ENCODE assay signal across 8 mouse cellular contexts in genomic region chr2:3712369-3713042, GRCm38 (mm10).
DNase-seq lines count a peak whose midpoint lies in the region; ATAC-seq and TF ChIP-seq lines count a peak whose summit lies in the region.

No protein-coding gene starts in this region.

- intact Hi-C loops in gastrocnemius, adult 2 months (cut with DNase I), result no loop called here

- DNase-seq in gastrocnemius, adult 2 months, result no peak
- no peak for DNase-seq in gastrocnemius, postnatal 4 days (ENCODE audit: low spot score in 2 of 2)
- DNase-seq in midbrain, embryonic 10.5 days (ENCODE audit: low spot score), result no peak
- no peak for DNase-seq in intestine, embryonic 14.5 days (ENCODE audit: low spot score)
- no peak for DNase-seq in cerebellum, postnatal 36 days
- no peak for DNase-seq in thymus, postnatal 10 days (ENCODE audit: low spot score in 2 of 2)

- H3K36me3 ChIP-seq in midbrain, embryonic 12.5 days, result no peaks in the 10 kb centered on the region
- no peaks in the 10 kb centered on the region for H3K36me3 ChIP-seq in midbrain, embryonic 10.5 days
- H3K36me3 ChIP-seq in intestine, embryonic 14.5 days (ENCODE audit: control insufficient read depth, insufficient read depth, low read length), result no peaks in the 10 kb centered on the region
- no peaks in the 10 kb centered on the region for H3K36me3 ChIP-seq in stomach, embryonic 16.5 days (ENCODE audit: control insufficient read depth, insufficient read depth, low read length)

- H3K4me1 ChIP-seq in midbrain, embryonic 12.5 days, result peaks cover 33% of the 10 kb centered on the region
- peaks cover 40% of the 10 kb centered on the region for H3K4me1 ChIP-seq in midbrain, embryonic 10.5 days
- H3K4me1 ChIP-seq in intestine, embryonic 14.5 days (replicated peaks; ENCODE audit: control insufficient read depth, insufficient read depth, low read length), result peaks cover 23% of the 10 kb centered on the region
- peaks cover 28% of the 10 kb centered on the region for H3K4me1 ChIP-seq in stomach, embryonic 16.5 days (ENCODE audit: control insufficient read depth, insufficient read depth, low read length)

- peak overlapping the region; percentile 77 for H3K4me3 ChIP-seq in gastrocnemius, adult 2 months
- no peak overlapping the region for H3K4me3 ChIP-seq in midbrain, embryonic 12.5 days
- H3K4me3 ChIP-seq in midbrain, embryonic 10.5 days, result no peak overlapping the region
- H3K4me3 ChIP-seq in intestine, embryonic 14.5 days (ENCODE audit: low read depth, low read length), result peak overlapping the region; percentile 94; the same call in 1 of the 2 replicates
- H3K4me3 ChIP-seq in stomach, embryonic 16.5 days (replicated peaks; ENCODE audit: low read length), result no peak overlapping the region

- ATAC-seq in midbrain, embryonic 12.5 days (ENCODE audit: low FRiP score, low read depth), result peak; percentile 20; the same call in 1 of the 2 replicates
- no peak for ATAC-seq in intestine, embryonic 14.5 days (replicated peaks; ENCODE audit: low FRiP score, low TSS enrichment, low read depth)
- 0 out of 2 replicates have a peak, but pooled peaks have one; percentile 15 for ATAC-seq in stomach, embryonic 16.5 days (ENCODE audit: insufficient read depth, low FRiP score)

- no peaks in the 10 kb centered on the region for H3K9me3 ChIP-seq in midbrain, embryonic 12.5 days
- no peaks in the 10 kb centered on the region for H3K9me3 ChIP-seq in midbrain, embryonic 10.5 days (replicated peaks)
- H3K9me3 ChIP-seq in intestine, embryonic 14.5 days (ENCODE audit: control insufficient read depth, low read length), result no peaks in the 10 kb centered on the region
- H3K9me3 ChIP-seq in stomach, embryonic 16.5 days (replicated peaks; ENCODE audit: control insufficient read depth, low read length), result no peaks in the 10 kb centered on the region

- H3K4me2 ChIP-seq in midbrain, embryonic 12.5 days (replicated peaks), result no peak overlapping the region
- H3K4me2 ChIP-seq in intestine, embryonic 14.5 days (ENCODE audit: low read length), result peak overlapping the region; percentile 71
- peak overlapping the region; percentile 80 for H3K4me2 ChIP-seq in stomach, embryonic 16.5 days (ENCODE audit: low read depth, low read length)

- 82% methylated on average over 3 of the region's 3 CpGs for WGBS in midbrain, embryonic 12.5 days
- WGBS in midbrain, embryonic 10.5 days, result 84% methylated on average over 3 of the region's 3 CpGs
- WGBS in intestine, embryonic 14.5 days, result 49% methylated on average over 3 of the region's 3 CpGs
- 30% methylated on average over 3 of the region's 3 CpGs for WGBS in stomach, embryonic 16.5 days

- no peaks in the 10 kb centered on the region; the same call in 1 of the 2 replicates for H3K27me3 ChIP-seq in midbrain, embryonic 12.5 days
- 0 out of 2 replicates have a peak, but pooled peaks cover 3% of the 10 kb centered on the region for H3K27me3 ChIP-seq in midbrain, embryonic 10.5 days (ENCODE audit: low read depth, poor library complexity, severe bottlenecking)
- no peaks in the 10 kb centered on the region for H3K27me3 ChIP-seq in intestine, embryonic 14.5 days (replicated peaks; ENCODE audit: control insufficient read depth, insufficient read depth, low read length)
- H3K27me3 ChIP-seq in stomach, embryonic 16.5 days (ENCODE audit: control insufficient read depth, insufficient read depth, low read length), result no peaks in the 10 kb centered on the region

- H3K27ac ChIP-seq in gastrocnemius, adult 2 months, result peak overlapping the region; percentile 83
- no peak overlapping the region for H3K27ac ChIP-seq in midbrain, embryonic 12.5 days (replicated peaks)
- no peak overlapping the region for H3K27ac ChIP-seq in midbrain, embryonic 10.5 days (replicated peaks)
- peak overlapping the region; percentile 47; the same call in 1 of the 2 replicates for H3K27ac ChIP-seq in intestine, embryonic 14.5 days (ENCODE audit: low read depth)
- H3K27ac ChIP-seq in stomach, embryonic 16.5 days (ENCODE audit: low read length), result peak overlapping the region; percentile 56; the same call in 1 of the 2 replicates

- TF ChIP-seq CTCF in gastrocnemius, adult 2 months (IDR thresholded peaks at IDR 0.05), result no peak

- H3K9ac ChIP-seq in midbrain, embryonic 12.5 days (replicated peaks), result no peak overlapping the region
- no peak overlapping the region; the same call in 1 of the 2 replicates for H3K9ac ChIP-seq in intestine, embryonic 14.5 days (ENCODE audit: low read length)
- H3K9ac ChIP-seq in stomach, embryonic 16.5 days (ENCODE audit: low read length), result no peak overlapping the region

Comparison
In these comparisons a context has a peak if more than half of its experiments do, and no peak if none do; other contexts are left out.
1. H3K27ac ChIP-seq: peak in gastrocnemius, adult 2 months (single experiment), intestine, embryonic 14.5 days (single experiment) and stomach, embryonic 16.5 days (single experiment); none in midbrain, embryonic 12.5 days (single experiment) and midbrain, embryonic 10.5 days (single experiment).
2. H3K4me3 ChIP-seq: peak in gastrocnemius, adult 2 months (single experiment) and intestine, embryonic 14.5 days (single experiment); none in midbrain, embryonic 12.5 days (single experiment), midbrain, embryonic 10.5 days (single experiment) and stomach, embryonic 16.5 days (single experiment).